Mouse (Mus musculus) thymus, adult 2 months (tissue): ENCODE results near the gene Gm42715. TPM values are rescaled to one million over a fixed set of nuclear protein-coding genes. Genes with fewer than 3 reads are reported as not detected.

Source experiments
- DNase-seq: peaks from one replicate; pipeline ENCODE4 v3.0.0; 2021
- H3K27ac ChIP-seq: fragments of 200-500 bp; 2 replicates; pipeline ENCODE4 v1.5.1; 2012; ENCODE audit warnings: low read length, control low read depth; ENCODE audit not compliant: control insufficient read depth, insufficient read depth
- H3K27me3 ChIP-seq: fragments of 200-500 bp; 2 replicates; pipeline ENCODE4 v1.6.1; 2012; ENCODE audit warnings: mild to moderate bottlenecking, low read length, moderate library complexity, mixed read lengths; ENCODE audit not compliant: control insufficient read depth, insufficient read depth
- H3K36me3 ChIP-seq: fragments of 200-500 bp; 2 replicates; pipeline ENCODE4 v1.6.1; 2012; ENCODE audit warnings: mild to moderate bottlenecking, low read length, moderate library complexity; ENCODE audit not compliant: control insufficient read depth, insufficient read depth
- H3K4me1 ChIP-seq: fragments of 200-500 bp; replicated peaks from 2 replicates; pipeline ENCODE4 v1.6.1; 2012; ENCODE audit warnings: low read length; ENCODE audit not compliant: control insufficient read depth, insufficient read depth
- H3K4me3 ChIP-seq: fragments of 200-500 bp; 2 replicates; pipeline ENCODE4 v1.5.1; 2012; ENCODE audit warnings: mild to moderate bottlenecking, low read length, control low read depth, moderate library complexity; ENCODE audit not compliant: control insufficient read depth, insufficient read depth
- CTCF ChIP-seq: fragments of 200-500 bp; IDR thresholded peaks from 2 replicates; pipeline ENCODE4 v1.5.1; 2012; ENCODE audit warnings: mild to moderate bottlenecking, control low read depth, low read length, moderate library complexity, borderline replicate concordance; ENCODE audit not compliant: control insufficient read depth, poor library complexity, insufficient read depth; ENCODE audit errors: extremely low read depth
- POLR2A ChIP-seq: fragments of 200-500 bp; IDR thresholded peaks from 2 replicates; pipeline ENCODE4 v1.6.1; 2012; ENCODE audit warnings: mild to moderate bottlenecking, low read length, control low read depth, moderate library complexity; ENCODE audit not compliant: control insufficient read depth, poor library complexity, insufficient read depth; ENCODE audit errors: extremely low read depth
- whole genome bisulfite sequencing: fragments of 180-500 bp; shearing (Covaris S2); methylation state at CpG from one replicate; pipeline ENCODE4 v1.1.7; 2018; 5-methylcytosine and 5-hydroxymethylcytosine counted together
- polyA plus RNA-seq: library from polyadenylated mRNA; depleted of rRNA; stranded (reverse); fragments of >200 nt; gene quantifications from 2 replicates; pipeline ENCODE4 v1.2.3, GENCODE M21; 2012

The Gm42715 gene
- polyA plus RNA-seq, 1 experiment = 10.4 TPM

- WGBS = 95% methylated on average over 9 of the region's 9 CpGs
- no peak for DNase-seq
- H3K4me3 ChIP-seq = no peak overlapping the region
- no peak for TF ChIP-seq POLR2A
- no peak for TF ChIP-seq CTCF
- H3K4me1 ChIP-seq = peaks cover 13% of the 10 kb centered on the region
- no peaks in the 10 kb centered on the region for H3K27me3 ChIP-seq
- H3K36me3 ChIP-seq = peaks cover 43% of the 10 kb centered on the region
- H3K27ac ChIP-seq = no peak overlapping the region
Measured at GRCm38 (mm10) chr7:127589637-127590036, 70.3 kb downstream of the Gm42715 start.

DNA sequence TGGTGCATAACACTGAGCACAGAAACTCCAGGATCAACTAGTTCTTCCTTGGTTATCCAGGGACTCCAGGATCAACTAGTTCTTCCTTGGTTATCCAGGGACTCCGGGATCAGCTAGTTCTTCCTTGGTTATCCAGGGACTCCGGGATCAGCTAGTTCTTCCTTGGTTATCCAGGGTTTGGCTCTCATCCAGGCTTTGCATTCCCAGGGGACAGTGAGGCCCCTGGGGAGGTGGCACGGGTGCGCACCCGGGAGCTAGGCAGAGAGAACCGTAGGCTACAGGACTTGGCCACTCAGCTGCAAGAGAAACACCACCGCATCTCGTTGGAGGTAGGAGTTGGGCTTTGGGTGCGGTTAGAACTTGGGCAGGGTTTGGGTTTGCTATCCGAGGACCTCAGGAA, 71.7 kb downstream of the Gm42715 start:
- WGBS = 95% methylated on average over 10 of the region's 10 CpGs

GRCm38 (mm10) chr7:127592575-127592974, 73.2 kb downstream of the Gm42715 start:
- H3K27me3 ChIP-seq = no peaks in the 10 kb centered on the region
- no peak overlapping the region for H3K4me3 ChIP-seq
- 97% methylated on average over 14 of the region's 14 CpGs for WGBS
- H3K36me3 ChIP-seq = peaks cover 73% of the 10 kb centered on the region
- no peak for DNase-seq
- H3K27ac ChIP-seq = no peak overlapping the region
- TF ChIP-seq POLR2A (no peak), CTCF (no peak)
- peaks cover 13% of the 10 kb centered on the region for H3K4me1 ChIP-seq

More for the DNA sequence above, 71.7 kb downstream of the Gm42715 start:
- Histone ChIP-seq H3K27ac (no peak overlapping the region), H3K27me3 (no peaks in the 10 kb centered on the region), H3K4me1 (peaks cover 13% of the 10 kb centered on the region), H3K36me3 (peaks cover 58% of the 10 kb centered on the region), H3K4me3 (no peak overlapping the region)
- TF ChIP-seq POLR2A (no peak), CTCF (no peak)
- DNase-seq = no peak

GRCm38 (mm10) chr7:127596747-127597146, 77.4 kb downstream of the Gm42715 start:
- no peaks in the 10 kb centered on the region for H3K27me3 ChIP-seq
- peaks cover 91% of the 10 kb centered on the region for H3K36me3 ChIP-seq
- H3K4me1 ChIP-seq = no peaks in the 10 kb centered on the region
- DNase-seq = no peak
- 95% methylated on average over 17 of the region's 17 CpGs for WGBS
- TF ChIP-seq POLR2A (no peak), CTCF (no peak)
- no peak overlapping the region for H3K27ac ChIP-seq
- no peak overlapping the region for H3K4me3 ChIP-seq

GRCm38 (mm10) chr7:127600612-127601011, 81.2 kb downstream of the Gm42715 start:
- Histone ChIP-seq H3K27me3 (no peaks in the 10 kb centered on the region), H3K4me3 (no peak overlapping the region), H3K27ac (no peak overlapping the region), H3K36me3 (peaks cover 75% of the 10 kb centered on the region), H3K4me1 (no peaks in the 10 kb centered on the region)
- TF ChIP-seq CTCF (no peak), POLR2A (no peak)
- 98% methylated on average over 7 of the region's 7 CpGs for WGBS
- DNase-seq = no peak

DNA sequence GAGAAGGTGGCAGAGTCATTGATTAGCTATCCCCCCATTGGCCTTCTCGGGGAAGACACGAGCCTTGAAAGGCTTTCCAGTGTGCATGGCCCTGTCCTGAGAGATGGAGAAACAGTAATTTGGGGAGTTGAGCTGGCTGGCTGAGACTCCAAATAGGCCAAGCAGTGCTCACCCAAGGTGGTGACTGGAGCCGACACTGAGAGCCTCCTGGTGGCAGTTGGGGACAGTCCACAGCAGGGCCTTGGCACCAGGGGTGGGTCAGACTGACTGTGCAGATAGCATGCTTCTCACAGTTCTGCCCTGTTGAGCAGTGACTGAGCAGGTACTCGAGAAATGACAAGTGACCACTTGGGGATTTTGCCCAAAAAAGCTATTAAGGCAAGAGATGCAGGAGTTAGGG, 82.4 kb downstream of the Gm42715 start:
- no peak for TF ChIP-seq POLR2A
- no peaks in the 10 kb centered on the region for H3K4me1 ChIP-seq
- no peak for DNase-seq
- H3K27me3 ChIP-seq = no peaks in the 10 kb centered on the region
- no peak overlapping the region for H3K4me3 ChIP-seq
- 96% methylated on average over 4 of the region's 4 CpGs for WGBS
- no peak overlapping the region for H3K27ac ChIP-seq
- peaks cover 64% of the 10 kb centered on the region for H3K36me3 ChIP-seq

GRCm38 (mm10) chr7:127602903-127603302, 83.5 kb downstream of the Gm42715 start:
- no peaks in the 10 kb centered on the region for H3K4me1 ChIP-seq
- peaks cover 52% of the 10 kb centered on the region for H3K36me3 ChIP-seq
- H3K27me3 ChIP-seq = no peaks in the 10 kb centered on the region
- no peak overlapping the region for H3K27ac ChIP-seq
- DNase-seq = no peak
- 93% methylated on average over 2 of the region's 2 CpGs for WGBS
- TF ChIP-seq POLR2A (no peak), CTCF (no peak)
- H3K4me3 ChIP-seq = no peak overlapping the region

DNA sequence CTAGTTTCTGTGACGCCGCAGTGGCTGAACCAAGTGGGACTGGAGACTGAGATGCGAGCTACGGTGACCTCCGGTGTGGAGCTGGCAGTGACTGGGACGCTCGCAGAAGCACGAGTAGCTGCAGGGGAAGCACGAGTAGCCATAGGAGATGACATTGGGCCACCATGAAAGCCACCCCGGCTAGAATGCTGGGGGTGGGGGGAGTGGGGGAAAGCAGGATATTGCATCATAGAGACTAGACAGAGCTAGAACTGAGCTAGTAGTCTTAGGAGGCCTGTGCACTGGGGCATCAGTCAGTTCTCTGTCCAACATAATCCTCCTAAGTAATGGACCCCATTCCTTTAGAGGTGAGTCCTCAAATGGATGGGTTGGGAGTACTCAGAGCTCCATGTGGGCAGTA, 84.9 kb downstream of the Gm42715 start:
- peaks cover 45% of the 10 kb centered on the region for H3K36me3 ChIP-seq
- WGBS = 94% methylated on average over 10 of the region's 10 CpGs

More for the DNA sequence above, 84.9 kb downstream of the Gm42715 start:
- DNase-seq = no peak
- no peaks in the 10 kb centered on the region for H3K4me1 ChIP-seq
- TF ChIP-seq CTCF = no peak
- TF ChIP-seq POLR2A = no peak
- H3K27ac ChIP-seq = no peak overlapping the region
- no peaks in the 10 kb centered on the region for H3K27me3 ChIP-seq
- no peak overlapping the region for H3K4me3 ChIP-seq
